Mouse (Mus musculus): ENCODE data around the gene Fam155a.

- TF ChIP-seq CTCF (IDR thresholded peaks at IDR 0.05; ENCODE audit: low read depth), result no peak
- no peak for TF ChIP-seq EP300 (optimal IDR thresholded peaks at IDR 0.05)
Observed at GRCm38 (mm10) chr8:9337905-9338304, 433.1 kb downstream of the Fam155a start.

Data from stomach, postnatal 0 days (tissue).